Mouse (Mus musculus): ENCODE measurements around the gene Ash1l. TPM values are rescaled to one million over a fixed set of nuclear protein-coding genes. Genes with fewer than 3 reads are reported as not detected.

The Ash1l gene
- 13.6 and 18.1 TPM in 2 replicates for polyA plus RNA-seq (2014; fragmentation: Nextera tagmentation; extraction: Ambion mirVana)

DNA sequence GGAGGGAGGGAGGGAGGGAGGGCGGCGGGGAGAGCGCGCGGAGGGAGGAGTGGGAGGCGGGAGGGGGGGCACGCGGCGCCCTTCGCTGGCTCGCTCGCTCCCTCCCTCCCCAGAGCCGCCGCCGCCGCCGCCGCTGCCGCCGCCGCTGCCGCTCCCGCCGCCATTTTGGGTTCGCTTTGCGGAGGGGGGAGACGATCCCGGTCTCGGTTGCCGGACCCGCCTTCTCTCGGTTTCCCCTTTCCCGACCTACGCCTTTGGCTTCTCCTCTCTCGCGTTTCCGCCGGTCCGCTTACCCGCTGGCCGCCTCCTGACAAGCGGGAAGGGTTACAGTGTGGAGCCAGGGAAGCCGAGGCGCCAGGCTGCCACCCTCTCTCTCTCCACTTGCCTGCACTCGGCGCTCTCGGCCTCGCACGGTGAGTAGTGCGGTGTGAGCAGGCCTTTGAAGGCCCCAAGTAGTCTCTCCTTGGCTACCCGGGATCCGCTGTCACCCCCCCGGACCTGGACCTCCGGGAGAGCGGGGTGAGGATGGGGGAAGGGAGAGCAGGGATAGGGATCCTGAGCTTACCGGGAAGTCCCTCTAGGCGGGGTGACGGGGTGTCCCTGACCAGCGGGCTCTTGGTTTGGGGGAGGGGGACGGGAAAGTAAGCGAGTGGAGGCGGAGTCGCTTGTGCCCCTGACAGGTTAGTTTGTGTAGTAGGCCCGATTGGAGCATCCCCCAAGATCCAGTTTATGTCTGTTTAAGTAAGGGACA is at the start of gene Ash1l, which contains the start of gene Dap3:
TSS of gene Ash1l (plus strand) at position 47 of the 751 bp plus-strand sequence.
TSS of gene Dap3 (minus strand) at position 606 of the 751 bp plus-strand sequence.
- H3K4me2 ChIP-seq (ENCODE audit: low read length) = peak within 1 kb of the TSS; percentile 57
- peak within 1 kb of the TSS; percentile 99 for H3K27ac ChIP-seq (ENCODE audit: low read depth, low read length)
- H3K9ac ChIP-seq (ENCODE audit: low read length) = peak within 1 kb of the TSS; percentile 94
- H3K27me3 ChIP-seq (replicated peaks; ENCODE audit: control insufficient read depth, insufficient read depth, low read length) = no peaks in the 10 kb centered on the region
- H3K4me1 ChIP-seq (ENCODE audit: control insufficient read depth, insufficient read depth, low read length) = peaks cover 12% of the 10 kb centered on the region
- ATAC-seq (peak; percentile 80), DNase-seq (ENCODE audit: low spot score) (peak; percentile 80)
- H3K4me3 ChIP-seq (ENCODE audit: low read depth, low read length) = peak within 1 kb of the TSS; percentile 90
- 0% methylated on average over 35 of the region's 64 CpGs for WGBS
- H3K9me3 ChIP-seq (replicated peaks; ENCODE audit: control insufficient read depth, low read length) = no peaks in the 10 kb centered on the region
- H3K36me3 ChIP-seq (ENCODE audit: control insufficient read depth, insufficient read depth, low read length) = no peaks in the 10 kb centered on the region

DNA sequence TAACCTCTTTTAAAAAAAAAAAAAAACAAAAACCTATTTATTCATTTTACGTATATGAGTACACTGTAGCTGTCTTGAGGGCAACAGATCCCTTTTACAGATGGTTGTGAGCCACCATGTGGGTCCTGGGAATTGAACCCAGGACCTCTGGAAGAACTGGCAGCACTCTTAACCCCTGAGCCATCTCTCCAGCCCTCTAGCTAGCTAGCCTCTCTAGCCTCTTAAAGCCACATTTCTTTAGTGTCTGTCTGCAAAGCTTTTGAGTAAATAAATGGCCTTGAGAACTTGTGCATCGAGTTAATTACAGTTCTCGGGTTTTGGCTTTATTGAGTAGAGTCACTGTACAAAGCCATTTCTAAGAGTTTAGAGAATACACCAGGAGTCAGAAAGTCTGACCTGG is 45.6 kb upstream of the Ash1l start:
- 95% methylated on average over 3 of the region's 3 CpGs for WGBS
- Histone ChIP-seq H3K36me3 (ENCODE audit: control insufficient read depth, insufficient read depth, low read length) (peaks cover 86% of the 10 kb centered on the region), H3K4me1 (ENCODE audit: control insufficient read depth, insufficient read depth, low read length) (no peaks in the 10 kb centered on the region), H3K4me2 (ENCODE audit: low read length) (no peak overlapping the region), H3K27ac (ENCODE audit: low read depth, low read length) (no peak overlapping the region), H3K9ac (ENCODE audit: low read length) (no peak overlapping the region), H3K27me3 (replicated peaks; ENCODE audit: control insufficient read depth, insufficient read depth, low read length) (no peaks in the 10 kb centered on the region), H3K4me3 (ENCODE audit: low read depth, low read length) (no peak overlapping the region), H3K9me3 (replicated peaks; ENCODE audit: control insufficient read depth, low read length) (no peaks in the 10 kb centered on the region)
- no peak for ATAC-seq
- no peak for DNase-seq (ENCODE audit: low spot score)

DNA sequence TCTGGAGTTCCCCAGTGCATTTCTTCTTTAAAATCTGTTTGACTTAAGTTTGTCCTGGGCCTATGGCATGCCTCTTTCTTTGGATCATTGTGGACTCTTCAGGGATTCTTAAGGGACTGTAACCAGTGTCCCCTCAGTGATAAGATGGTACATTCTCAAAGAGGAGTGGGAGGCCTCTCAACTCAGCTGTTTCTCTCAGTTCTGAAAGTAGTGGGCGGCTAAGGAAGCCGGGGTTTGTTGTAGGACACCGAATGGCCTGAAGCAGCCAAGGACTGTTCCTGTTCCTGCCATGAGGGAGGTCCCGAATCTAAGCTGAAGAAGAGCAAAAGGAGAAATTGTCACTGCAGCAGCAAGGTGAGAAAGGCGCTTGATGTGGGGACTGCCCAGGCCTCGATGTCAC is 45.2 kb upstream of the Ash1l start:
- no peak for DNase-seq (ENCODE audit: low spot score)
- no peak overlapping the region for H3K4me3 ChIP-seq (ENCODE audit: low read depth, low read length)
- no peaks in the 10 kb centered on the region for H3K4me1 ChIP-seq (ENCODE audit: control insufficient read depth, insufficient read depth, low read length)
- H3K9me3 ChIP-seq (replicated peaks; ENCODE audit: control insufficient read depth, low read length) = no peaks in the 10 kb centered on the region
- H3K36me3 ChIP-seq (ENCODE audit: control insufficient read depth, insufficient read depth, low read length) = peaks cover 90% of the 10 kb centered on the region
- H3K27me3 ChIP-seq (replicated peaks; ENCODE audit: control insufficient read depth, insufficient read depth, low read length) = no peaks in the 10 kb centered on the region
- no peak for ATAC-seq
- no peak overlapping the region for H3K9ac ChIP-seq (ENCODE audit: low read length)
- no peak overlapping the region for H3K4me2 ChIP-seq (ENCODE audit: low read length)
- WGBS = 89% methylated on average over 6 of the region's 6 CpGs
- no peak overlapping the region for H3K27ac ChIP-seq (ENCODE audit: low read depth, low read length)

DNA sequence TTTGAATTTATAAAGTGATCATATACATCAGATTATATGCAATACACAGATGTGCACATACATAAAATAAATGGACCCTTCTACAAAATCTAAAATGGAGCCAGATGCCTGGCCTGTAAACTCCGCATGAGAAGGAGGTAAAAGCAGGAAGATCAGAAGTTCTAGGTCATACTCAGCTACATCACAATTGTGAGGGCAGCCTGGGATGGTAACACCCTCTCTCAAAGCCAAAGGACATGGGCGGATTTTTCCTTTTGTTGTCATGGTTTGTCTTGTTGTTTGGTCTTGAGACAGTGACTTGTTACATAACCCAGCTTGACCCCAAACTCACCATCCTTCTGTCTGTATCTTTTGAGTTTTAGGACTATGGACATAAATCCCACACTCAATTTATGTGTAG is 44.7 kb upstream of the Ash1l start:
- ATAC-seq (no peak), DNase-seq (ENCODE audit: low spot score) (no peak)
- no peaks in the 10 kb centered on the region for H3K4me1 ChIP-seq (ENCODE audit: control insufficient read depth, insufficient read depth, low read length)
- no peaks in the 10 kb centered on the region for H3K27me3 ChIP-seq (replicated peaks; ENCODE audit: control insufficient read depth, insufficient read depth, low read length)
- H3K9ac ChIP-seq (ENCODE audit: low read length) = no peak overlapping the region
- H3K4me3 ChIP-seq (ENCODE audit: low read depth, low read length) = no peak overlapping the region
- no peaks in the 10 kb centered on the region for H3K9me3 ChIP-seq (replicated peaks; ENCODE audit: control insufficient read depth, low read length)
- 95% methylated on average over 2 of the region's 2 CpGs for WGBS
- H3K4me2 ChIP-seq (ENCODE audit: low read length) = no peak overlapping the region
- peaks cover 93% of the 10 kb centered on the region for H3K36me3 ChIP-seq (ENCODE audit: control insufficient read depth, insufficient read depth, low read length)
- no peak overlapping the region for H3K27ac ChIP-seq (ENCODE audit: low read depth, low read length)

DNA sequence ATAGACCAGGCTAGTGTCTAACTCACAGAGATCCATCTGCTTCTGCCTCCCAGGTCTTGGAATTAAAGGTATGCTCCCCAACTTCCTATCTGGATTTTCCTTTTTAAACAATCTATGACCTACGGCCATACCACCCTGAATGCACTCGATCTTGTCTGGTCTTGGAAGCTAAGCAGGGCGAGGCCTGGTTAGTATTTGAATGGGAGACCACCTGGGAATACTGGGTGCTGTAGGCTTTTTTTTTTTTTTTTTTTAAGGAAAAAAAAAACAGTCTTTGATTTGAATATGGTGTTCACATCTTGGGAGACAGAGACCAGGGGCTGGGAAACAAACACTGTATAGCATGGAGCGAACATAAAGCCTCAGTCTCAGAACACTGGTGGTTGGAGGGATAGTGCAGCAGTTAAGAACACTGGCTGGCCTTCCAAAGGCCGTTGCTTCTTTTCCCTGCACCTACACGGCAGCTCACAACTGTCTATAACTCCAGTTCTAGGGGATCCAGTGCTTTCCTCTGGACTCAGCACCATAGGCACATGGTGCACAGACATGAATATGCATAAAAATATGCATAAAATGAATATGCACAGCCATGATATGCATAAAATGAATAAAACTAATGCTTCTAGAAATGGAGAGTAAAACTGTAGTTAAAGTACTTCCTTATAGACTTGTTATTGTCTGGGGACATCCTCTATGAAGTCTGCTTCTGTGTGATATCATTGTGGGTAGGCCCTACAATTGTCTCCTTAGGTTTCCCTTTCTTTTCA is 43.8 kb upstream of the Ash1l start:
- no peak for ATAC-seq
- Histone ChIP-seq H3K4me3 (ENCODE audit: low read depth, low read length) (no peak overlapping the region), H3K9ac (ENCODE audit: low read length) (no peak overlapping the region), H3K4me1 (ENCODE audit: control insufficient read depth, insufficient read depth, low read length) (no peaks in the 10 kb centered on the region), H3K27me3 (replicated peaks; ENCODE audit: control insufficient read depth, insufficient read depth, low read length) (no peaks in the 10 kb centered on the region), H3K36me3 (ENCODE audit: control insufficient read depth, insufficient read depth, low read length) (peaks cover 96% of the 10 kb centered on the region), H3K4me2 (ENCODE audit: low read length) (no peak overlapping the region), H3K9me3 (replicated peaks; ENCODE audit: control insufficient read depth, low read length) (no peaks in the 10 kb centered on the region), H3K27ac (ENCODE audit: low read depth, low read length) (no peak overlapping the region)
- no peak for DNase-seq (ENCODE audit: low spot score)
- WGBS = 86% methylated on average over 6 of the region's 6 CpGs

DNA sequence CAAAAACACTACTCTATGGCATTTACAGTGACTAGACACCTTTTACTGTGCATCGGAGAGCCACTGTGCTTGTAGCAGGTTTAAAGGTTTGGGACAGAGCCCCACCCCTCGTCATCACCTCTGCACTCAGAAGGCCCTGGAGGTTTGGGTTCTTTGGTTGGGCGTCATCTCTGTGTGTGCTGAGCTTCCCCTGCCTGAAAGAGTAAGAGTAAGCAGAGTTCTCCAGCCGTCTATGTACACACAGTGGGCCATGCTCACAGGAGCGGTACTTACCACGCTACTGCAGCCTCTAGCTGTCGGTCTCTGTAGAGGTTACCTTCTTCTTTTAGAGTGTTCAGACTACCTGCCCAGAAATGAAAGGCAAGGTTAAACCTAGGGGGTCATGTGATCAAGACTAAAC is 37.8 kb upstream of the Ash1l start:
- ATAC-seq (no peak), DNase-seq (ENCODE audit: low spot score) (no peak)
- Histone ChIP-seq H3K36me3 (ENCODE audit: control insufficient read depth, insufficient read depth, low read length) (peaks cover 45% of the 10 kb centered on the region), H3K4me2 (ENCODE audit: low read length) (peak overlapping the region; percentile 80; the same call in 1 of the 2 replicates), H3K9ac (ENCODE audit: low read length) (no peak overlapping the region), H3K4me3 (ENCODE audit: low read depth, low read length) (no peak overlapping the region), H3K9me3 (replicated peaks; ENCODE audit: control insufficient read depth, low read length) (no peaks in the 10 kb centered on the region), H3K27ac (ENCODE audit: low read depth, low read length) (no peak overlapping the region), H3K27me3 (replicated peaks; ENCODE audit: control insufficient read depth, insufficient read depth, low read length) (no peaks in the 10 kb centered on the region), H3K4me1 (ENCODE audit: control insufficient read depth, insufficient read depth, low read length) (peaks cover 6% of the 10 kb centered on the region; the same call in 1 of the 2 replicates)
- 91% methylated on average over 7 of the region's 7 CpGs for whole genome bisulfite sequencing

DNA sequence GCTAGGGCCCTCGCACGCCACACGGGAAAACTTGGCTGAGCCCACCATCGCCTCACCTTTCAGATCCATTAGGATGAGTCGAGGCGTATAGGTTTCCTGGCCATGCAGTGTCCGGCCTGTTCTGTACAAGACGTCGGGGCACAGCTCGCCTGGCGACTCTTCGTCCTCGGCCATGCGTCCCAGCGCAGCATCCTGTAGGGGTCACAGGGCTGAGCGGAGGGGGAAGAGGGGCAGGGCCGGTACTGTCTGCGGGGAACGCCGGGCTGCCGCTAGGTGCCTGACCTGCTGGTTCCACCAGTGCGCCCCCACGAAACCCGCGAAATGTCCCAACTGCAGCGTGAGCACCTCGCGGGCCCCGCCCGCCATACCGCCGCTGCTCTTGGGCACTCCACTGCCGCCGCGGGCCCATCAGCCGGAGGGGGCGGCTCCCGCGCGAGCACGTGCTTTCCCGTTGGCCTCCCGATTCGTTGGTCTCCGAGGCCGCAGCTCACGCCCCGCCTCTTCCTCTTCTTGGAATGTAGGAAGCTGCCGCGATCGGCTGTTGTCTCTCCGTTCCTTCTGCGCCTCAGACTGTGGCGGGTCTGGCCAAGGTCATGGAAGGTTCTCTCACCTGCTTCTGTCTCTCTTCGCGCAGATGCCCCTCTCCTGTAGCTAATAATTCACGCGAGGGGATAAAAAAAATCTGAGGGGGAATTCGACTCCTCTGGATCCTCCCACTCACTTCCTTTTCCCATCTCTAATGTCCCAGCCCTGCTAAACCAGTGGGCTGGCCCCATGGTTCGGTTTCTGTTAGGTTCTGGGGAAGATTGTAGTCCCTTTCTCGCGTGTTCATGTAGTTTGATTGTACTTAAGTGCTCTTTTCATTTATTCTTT is 36.7 kb upstream of the Ash1l start, which contains the start of gene Msto1:
TSS of gene Msto1 (minus strand) at position 489 of the 873 bp plus-strand sequence.
- ATAC-seq (peak; percentile 99), DNase-seq (ENCODE audit: low spot score) (peak; percentile 95)
- Histone ChIP-seq H3K27me3 (replicated peaks; ENCODE audit: control insufficient read depth, insufficient read depth, low read length) (no peaks in the 10 kb centered on the region), H3K9me3 (replicated peaks; ENCODE audit: control insufficient read depth, low read length) (no peaks in the 10 kb centered on the region), H3K4me2 (ENCODE audit: low read length) (peak within 1 kb of the TSS; percentile 80), H3K4me3 (ENCODE audit: low read depth, low read length) (peak within 1 kb of the TSS; percentile 69), H3K9ac (ENCODE audit: low read length) (peak within 1 kb of the TSS; percentile 82), H3K4me1 (ENCODE audit: control insufficient read depth, insufficient read depth, low read length) (peaks cover 6% of the 10 kb centered on the region; the same call in 1 of the 2 replicates), H3K36me3 (ENCODE audit: control insufficient read depth, insufficient read depth, low read length) (peaks cover 33% of the 10 kb centered on the region), H3K27ac (ENCODE audit: low read depth, low read length) (peak within 1 kb of the TSS; percentile 76)
- WGBS = under 1% methylated on average over 60 of the region's 62 CpGs

DNA sequence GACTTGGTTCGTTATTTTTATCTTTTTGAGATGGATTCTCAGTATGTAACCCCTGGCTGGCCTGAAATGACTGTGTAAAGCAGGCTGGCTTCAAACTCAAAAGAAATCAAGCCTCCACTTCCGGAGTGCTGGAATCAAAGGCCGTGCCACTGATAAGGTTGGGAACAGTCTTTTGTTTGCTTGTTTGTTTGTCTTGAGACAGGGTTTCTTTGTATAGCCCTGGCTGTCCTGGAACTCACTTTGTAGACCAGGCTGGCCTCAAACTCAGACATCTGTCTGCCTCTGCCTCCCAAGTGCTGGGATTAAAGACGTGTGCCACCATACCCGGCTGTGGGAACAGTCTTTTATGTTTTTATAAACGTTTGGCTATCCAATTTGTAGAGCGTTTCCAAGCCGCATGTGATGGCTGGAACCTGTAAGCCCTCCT is 36.0 kb upstream of the Ash1l start:
- Histone ChIP-seq H3K4me2 (ENCODE audit: low read length) (peak overlapping the region; percentile 80), H3K27me3 (replicated peaks; ENCODE audit: control insufficient read depth, insufficient read depth, low read length) (no peaks in the 10 kb centered on the region), H3K9ac (ENCODE audit: low read length) (peak overlapping the region; percentile 82), H3K4me1 (ENCODE audit: control insufficient read depth, insufficient read depth, low read length) (peaks cover 6% of the 10 kb centered on the region; the same call in 1 of the 2 replicates), H3K27ac (ENCODE audit: low read depth, low read length) (peak overlapping the region; percentile 76), H3K9me3 (replicated peaks; ENCODE audit: control insufficient read depth, low read length) (no peaks in the 10 kb centered on the region), H3K36me3 (ENCODE audit: control insufficient read depth, insufficient read depth, low read length) (peaks cover 27% of the 10 kb centered on the region), H3K4me3 (ENCODE audit: low read depth, low read length) (peak overlapping the region; percentile 69)
- 33% methylated on average over 8 of the region's 8 CpGs for WGBS
- peak; percentile 8; the same call in 1 of the 2 replicates for ATAC-seq
- DNase-seq (ENCODE audit: low spot score) = no peak
